Mouse (Mus musculus) adipocyte (in vitro differentiated cells): ENCODE measurements around the gene Cyp27a1.

Source experiments
- DNase-seq: peaks from one replicate; pipeline ENCODE4 v3.0.0-alpha.2; 2016; ENCODE audit warnings: low spot score

The Cyp27a1 gene

DNA sequence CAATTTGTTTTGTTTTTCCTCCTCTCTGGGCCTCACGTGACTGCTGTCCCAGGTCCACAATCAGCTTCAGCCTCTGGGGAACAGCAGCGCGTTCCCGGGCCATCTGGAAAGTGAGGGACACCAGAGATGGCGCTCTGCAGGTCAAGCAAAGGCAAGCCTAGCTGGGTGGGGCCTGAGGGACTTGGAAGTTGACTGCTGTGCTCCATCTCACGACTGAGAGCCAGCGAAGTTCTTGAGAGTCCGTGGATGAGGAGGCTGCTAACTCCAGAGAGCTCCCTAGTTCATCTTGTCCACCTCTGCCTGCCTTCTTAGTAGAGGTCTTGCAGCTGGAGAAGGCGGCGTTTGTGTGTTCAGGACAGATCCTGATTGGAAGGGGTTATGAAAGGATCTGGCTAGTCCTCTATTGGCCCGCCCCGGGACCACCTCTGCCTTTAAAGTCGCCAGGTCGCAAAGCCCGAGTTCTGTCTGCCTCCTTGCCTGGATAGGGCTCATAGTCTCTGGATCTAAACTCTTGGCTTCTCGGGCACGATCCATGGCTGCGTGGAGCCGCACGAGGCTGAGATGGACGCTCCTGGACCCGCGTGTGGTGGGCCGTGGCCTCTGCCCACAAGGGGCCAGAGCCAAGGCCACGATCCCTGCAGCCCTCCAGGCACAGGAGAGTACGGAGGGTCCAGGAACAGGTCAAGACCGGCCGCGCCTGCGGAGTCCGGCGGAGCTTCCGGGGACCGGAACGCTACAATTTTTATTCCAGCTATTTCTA is at the start of gene Cyp27a1:
Cyp27a1 (plus strand) TSS at position 476 of the 760 bp plus-strand sequence.
- no peak for DNase-seq

DNA sequence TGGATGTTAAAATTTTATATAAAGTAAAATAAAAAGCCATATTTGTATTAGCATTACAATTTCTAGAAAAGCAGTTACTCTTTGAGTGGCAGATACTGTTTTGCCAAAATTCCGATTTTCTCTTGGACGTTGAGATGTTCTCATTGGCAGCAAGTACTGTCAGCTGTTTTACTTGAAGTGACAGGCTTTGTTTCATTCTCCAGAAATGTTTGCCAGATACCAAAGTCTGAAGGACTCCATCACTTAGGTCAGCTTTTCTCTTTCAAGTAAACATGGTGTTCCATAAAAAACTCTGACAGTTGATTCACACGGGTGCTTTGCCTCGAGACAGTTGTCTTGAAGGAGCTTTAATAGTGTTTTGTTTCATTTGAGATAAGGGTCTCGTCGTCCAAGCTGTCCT is 48.2 kb upstream of the Cyp27a1 start:
- peak; percentile 34 for DNase-seq

DNA sequence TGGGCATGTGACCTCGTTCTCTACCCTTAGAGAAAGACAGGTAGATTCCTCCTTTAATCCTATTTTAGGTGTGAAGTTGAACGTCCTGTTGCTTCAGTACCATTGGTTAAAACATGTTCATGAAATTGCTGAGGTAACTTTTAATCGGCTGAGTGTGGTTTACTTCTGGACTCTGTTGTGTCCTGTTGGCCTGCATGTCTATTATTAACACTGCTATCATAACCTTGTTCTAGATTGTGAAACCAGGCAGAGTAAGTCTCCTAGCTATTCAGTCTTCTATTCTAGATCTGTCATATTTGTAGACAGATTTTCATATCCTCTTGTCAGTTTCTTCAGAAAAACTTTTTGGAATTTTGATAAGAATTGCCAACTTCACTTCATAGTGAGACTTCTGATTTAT is 45.0 kb upstream of the Cyp27a1 start:
- DNase-seq = no peak

DNA sequence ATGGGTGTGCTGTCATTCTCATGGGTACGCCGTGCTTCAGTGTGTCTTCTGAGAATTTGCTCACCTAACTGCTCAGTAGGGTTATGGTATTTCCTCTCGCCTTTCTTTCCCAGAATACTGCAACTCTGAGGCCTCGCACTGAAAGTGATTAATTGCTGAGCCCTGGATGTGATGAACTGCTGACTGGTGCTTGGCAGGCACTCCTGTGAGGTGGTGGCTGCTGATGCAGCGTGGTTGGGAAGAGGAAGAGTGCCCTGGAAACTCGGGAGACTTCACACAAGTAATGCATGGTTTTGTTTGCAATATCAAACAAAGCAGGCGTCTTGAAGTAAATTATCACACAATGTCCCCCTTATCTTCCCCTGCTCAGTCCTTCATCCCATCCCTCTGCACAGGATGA is 40.6 kb upstream of the Cyp27a1 start:
- peak; percentile 39 for DNase-seq

DNA sequence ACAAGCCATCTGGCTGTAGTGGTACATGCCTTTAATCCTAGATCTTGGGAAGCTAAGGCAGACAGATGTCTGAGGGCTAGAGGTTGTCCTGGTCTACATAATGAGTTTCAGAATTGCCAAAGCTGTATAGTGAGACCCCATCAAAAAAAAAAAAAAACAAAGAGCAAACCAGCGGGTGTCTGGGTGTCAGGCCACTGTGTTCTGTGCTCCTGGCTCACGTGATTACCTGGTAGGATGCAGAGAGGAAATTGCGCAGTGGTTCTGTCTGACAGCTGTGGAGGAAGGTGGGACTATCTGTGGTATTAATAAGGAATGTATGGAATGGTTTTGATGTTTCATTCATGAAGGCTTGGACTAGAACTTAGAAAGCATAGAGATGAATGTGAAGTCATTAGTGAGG is 36.5 kb upstream of the Cyp27a1 start:
- DNase-seq = no peak

DNA sequence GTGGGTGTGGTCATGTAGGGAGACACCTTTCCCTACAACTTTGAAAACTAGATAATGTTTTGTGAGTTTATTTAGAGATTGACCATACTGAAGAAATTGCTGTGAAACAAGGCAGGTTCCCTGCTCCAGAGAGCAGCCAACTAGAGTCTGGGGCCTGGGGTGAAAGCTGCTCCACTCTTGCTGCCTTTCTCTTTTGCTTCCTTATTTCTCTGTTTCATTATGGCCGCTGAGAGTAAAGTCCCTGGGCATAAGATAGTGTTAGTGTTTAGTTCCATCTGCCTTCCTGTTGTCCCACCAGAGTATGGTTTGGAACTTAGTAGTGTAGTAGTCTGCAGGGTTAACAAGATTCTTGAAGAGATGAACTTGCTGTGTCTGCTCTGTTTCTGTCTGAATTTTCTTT is 35.5 kb upstream of the Cyp27a1 start:
- no peak for DNase-seq

DNA sequence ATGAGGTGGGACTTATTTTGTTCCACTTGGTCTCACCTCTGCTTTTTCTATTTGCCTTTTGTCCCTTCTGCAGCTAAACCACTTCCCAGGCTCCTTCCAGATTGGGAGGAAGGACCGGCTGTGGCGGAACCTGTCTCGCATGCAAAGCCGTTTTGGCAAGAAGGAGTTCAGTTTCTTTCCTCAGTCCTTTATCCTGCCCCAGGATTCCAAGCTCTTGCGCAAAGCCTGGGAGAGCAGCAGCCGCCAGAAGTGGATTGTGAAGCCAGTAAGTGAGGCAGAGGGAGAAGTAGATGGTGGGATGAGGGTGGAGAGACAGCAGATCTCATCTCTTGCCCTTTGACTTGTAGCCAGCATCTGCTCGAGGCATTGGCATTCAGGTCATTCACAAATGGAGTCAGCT is 26.2 kb upstream of the Cyp27a1 start:
- no peak for DNase-seq

DNA sequence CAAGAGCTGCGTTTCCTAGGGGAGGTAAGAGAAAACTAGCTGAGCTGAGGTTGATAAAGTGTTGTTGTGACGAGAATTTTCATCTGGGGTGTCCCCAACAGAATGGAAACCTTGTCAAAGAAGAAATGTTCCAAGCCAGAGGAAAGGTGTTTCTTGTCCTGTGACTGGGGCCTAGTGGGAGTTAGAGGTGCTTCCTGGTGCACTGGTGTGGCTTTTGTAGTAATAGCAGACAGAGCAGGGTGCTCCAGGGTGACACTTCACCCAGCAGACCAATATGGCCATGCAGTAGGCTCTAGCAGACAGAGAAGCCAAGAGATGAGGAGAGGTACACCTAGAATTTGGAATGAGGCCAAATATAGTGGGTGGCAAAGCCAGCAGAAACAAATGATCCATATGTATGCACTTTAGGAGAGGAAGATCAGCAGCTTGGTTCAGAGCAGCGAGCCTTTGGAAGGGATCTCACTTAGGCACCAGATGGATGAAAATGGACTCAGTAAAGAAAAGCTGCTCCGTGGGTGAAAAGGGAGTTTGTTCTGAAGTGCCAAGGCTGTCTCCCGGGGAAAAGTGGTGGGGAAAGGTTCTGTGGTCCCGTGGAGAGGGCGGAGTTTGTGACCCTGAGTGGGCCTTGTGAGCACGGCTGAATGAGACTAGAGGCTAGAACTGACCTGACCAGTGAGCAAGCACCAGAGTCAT is 19.3 kb upstream of the Cyp27a1 start:
- DNase-seq = no peak

DNA sequence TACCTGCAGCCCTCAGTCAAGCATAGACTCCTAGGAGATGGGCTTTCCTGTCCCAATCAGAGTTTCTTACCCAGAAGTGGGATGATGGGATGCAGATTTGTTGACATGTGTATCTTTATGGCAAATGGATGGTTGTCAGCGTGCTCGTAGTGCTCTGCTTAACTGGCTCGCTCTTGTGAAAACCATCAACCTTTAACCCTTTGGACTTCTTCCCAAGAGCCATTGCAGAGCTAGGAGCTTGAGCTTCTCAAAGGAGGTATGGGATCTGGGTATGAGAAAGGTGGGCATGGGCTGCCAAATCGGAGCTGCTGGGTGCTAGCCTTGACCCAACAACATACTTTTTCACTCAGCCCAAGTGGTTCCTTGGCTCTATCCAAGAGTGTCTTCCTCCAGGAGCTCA is 17.5 kb upstream of the Cyp27a1 start:
- DNase-seq = no peak

DNA sequence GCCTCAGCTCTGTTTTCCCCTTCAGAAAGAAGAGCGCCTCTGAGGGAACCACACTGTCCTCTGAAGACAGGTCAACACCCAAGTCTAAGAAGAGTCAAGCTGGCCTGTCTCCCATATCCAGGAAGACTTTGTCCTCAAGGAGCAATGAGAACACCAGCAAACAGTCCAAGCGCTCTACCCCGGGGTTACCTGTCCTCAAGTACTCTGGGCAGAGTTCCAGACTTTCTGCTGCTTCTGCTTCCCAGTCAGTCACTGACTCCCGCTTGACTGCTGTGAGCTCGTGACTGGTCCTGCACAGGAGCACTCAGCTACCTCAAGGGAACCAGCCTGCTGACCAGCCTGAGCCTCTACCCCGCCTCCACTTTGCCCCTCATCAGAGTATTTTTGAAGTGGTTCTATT is 16.0 kb upstream of the Cyp27a1 start:
- no peak for DNase-seq

DNA sequence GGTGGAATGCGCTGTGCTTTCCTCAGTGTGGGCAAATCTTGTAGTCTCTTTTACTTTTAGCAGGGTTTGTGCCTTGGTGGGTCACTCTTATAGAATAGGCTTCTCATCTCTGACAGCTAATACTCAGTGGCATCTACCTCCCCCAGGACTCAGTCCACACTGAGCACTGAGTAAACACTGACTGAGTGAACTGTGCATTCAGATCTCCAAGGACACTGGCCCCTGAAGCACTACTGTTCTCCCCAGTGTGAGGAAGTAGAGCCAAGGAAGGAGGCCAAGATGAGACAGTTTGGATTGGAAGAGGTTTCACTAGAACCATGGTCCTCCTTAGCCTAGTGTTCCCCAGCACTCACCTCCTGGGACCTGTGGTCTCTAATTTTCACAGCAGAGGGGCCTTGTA is 15.0 kb upstream of the Cyp27a1 start:
- no peak for DNase-seq

DNA sequence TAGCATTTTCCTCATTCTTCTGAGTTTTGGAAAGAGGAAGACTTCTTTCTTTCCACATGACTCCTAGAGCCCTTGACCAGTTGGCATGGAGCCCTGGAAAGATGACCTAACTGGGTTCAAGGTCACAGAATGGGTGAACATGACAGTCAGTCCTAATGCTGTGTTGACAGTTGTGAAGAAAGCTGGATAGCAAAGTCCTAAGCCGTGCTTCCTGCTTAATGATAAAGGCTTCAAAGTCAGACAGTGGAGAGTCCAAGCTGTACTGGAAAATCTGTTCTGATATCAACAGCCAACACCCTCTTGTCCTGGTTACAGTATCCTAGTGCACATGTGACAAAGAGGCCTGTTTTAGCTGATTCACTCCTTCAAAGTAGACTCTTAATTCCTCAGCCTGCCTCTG is 14.6 kb upstream of the Cyp27a1 start:
- peak; percentile 57 for DNase-seq

DNA sequence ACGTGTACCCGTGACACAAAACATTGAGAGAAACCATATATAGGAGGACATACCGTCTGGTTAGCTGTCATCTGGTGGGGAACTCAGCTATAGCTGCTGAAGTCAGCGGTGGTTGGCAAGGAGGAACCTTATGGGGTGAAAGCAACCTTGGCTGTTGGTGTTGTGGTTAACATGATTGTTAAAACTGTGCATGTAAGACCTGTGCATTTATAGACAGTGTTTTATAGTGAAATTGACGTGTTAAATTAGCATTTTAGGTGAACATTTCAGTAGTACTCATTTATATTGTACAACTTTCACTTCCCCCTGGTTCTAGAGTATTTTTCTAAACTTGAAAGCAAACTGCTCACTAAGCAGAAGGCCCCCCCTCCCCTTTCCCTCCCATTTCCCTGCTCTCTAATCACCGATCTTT is 11.2 kb upstream of the Cyp27a1 start:
- DNase-seq = no peak

DNA sequence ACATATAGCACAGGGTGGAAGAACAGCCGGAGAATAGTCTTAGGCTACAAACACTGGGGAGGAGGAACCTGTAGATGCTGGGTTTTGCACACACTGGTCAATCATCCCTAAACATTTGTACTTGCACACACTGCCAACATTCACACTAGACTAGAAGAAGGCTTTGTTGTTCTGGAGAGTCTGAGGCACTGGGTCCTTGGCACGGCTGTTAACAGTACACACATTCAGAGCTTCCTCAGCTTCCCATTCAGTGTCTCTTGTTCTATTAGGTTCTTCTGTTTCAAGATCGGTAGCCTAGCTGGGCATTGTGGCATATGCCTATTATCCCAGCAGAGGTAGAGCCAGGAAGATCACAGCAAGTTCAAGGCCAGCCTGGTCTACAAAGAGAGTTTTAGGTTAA is 9.2 kb upstream of the Cyp27a1 start:
- DNase-seq = no peak

DNA sequence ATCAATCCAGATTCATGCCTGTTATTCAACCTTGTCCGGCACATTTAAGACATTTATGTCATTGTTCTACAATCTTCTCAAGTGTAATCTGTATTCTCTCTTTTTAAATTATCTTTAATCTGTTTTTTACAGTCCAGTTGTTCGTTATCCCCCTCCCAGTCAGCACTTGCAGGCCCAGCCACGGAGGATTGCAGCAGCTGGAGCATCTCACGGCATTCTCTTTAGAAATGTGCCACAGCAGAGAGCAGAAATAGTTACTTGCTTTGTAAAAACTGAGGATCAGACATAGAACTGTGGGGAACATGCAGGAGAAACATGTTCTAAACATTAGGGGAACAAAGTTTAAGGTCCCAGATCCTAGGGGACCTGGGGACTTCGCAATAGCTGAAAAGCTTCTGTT is 8.4 kb upstream of the Cyp27a1 start:
- DNase-seq = no peak

DNA sequence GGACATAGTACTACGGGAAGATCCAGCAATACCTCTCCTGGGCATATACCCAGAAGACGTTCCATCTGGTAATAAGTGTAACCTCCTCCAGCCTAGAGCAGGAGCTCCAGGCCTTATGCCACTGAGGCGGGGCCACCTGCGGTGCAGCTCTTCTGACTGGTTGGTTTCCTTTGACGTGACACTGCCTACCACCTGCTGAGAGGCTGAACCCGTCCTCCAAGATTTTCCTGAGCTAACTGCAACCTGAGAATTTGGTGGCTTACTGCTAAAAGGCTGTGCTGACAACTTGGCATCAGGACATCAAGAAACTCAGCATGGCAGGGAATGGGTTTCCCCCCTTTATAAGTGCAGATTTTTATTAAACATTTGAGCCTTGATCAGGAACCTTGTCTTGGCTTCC is 3.8 kb upstream of the Cyp27a1 start:
- no peak for DNase-seq

DNA sequence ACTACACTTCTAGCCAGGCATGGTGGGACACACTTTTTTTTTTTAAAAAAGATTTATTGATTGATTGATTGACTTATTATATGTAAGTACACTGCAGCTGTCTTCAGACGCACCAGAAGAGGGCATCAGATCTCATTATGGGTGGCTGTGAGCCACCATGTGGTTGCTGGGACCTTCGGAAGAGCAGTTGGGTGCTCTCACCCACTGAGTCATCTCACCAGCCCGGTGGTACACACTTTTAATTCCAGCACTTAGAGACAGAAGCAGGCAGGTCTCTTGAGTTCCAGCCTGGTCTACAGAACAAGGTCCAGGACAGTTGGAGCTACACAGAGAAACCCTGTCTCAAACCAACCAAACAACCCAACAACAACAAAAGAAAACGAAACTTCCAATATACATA is 1.3 kb upstream of the Cyp27a1 start:
- no peak for DNase-seq

DNA sequence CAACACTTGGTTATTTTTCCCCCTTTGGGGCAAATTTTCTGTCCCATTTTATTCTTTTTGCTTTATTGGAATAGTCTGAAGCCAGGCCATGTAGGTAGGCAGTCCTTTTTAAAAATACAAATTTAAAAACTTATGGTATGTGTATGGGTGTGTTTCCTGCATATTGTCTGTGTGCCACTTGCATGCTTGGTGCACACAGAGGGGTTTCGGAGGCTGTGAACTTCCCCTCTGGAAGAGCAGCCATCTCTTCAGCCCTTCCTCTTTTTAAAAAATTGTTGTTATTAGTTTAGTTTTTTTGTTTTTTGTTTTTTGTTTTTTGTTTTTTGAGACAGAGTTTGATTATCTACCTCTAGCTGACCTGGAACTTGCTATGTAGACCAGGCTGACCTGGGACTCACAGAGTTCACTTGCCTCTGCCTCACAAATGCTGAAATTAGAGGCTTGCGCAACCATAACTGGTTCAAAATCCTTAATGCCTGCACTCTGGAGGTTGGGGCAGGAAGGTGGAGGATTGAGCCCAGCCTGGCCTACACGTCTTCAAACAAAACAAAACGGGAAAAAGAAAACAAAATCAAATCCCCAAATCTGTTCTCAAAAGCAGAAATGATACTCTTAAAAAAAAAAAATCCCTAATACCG is 794 bp upstream of the Cyp27a1 start:
- peak; percentile 34 for DNase-seq

DNA sequence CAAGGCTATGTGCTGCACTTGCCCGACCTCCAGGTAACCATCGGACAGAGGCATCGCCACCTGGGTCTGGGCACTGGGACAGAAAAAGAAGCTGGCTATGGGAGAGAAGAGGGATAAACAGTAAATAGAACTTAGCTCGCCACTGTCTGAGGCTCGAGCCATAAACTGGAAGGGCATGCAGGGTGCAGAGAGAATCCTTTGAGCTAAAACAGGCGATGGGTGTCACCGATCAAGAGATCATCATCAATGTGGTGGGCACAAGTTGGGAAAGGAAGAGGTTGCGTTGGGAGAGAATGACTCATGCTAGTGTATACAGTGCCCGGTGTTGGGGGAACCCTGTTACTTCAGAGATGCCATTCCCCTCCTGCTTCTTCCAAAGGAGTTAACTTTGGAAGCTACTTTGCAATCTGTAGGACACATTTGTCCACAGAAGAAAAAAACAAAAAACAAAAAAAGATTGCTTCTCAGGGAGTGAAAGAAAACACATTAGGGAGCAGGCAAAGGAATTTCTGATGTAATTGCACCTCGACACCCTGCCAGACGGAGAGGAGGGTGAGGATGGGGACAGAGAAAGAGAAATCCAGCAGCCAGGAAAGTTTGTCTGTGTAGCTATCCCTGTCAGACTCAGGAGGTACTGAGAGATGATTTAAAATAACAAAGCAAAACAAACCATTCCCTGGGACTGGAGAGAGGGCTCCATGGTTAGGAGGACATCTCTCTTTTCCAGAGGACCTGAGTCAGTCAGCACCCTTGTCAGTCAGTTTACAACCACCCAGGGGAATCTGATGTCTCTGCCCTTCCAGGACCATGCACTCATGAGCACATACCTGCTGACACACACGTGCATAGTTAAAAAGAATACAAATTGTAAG is 721 bp downstream of the Cyp27a1 start:
- no peak for DNase-seq

DNA sequence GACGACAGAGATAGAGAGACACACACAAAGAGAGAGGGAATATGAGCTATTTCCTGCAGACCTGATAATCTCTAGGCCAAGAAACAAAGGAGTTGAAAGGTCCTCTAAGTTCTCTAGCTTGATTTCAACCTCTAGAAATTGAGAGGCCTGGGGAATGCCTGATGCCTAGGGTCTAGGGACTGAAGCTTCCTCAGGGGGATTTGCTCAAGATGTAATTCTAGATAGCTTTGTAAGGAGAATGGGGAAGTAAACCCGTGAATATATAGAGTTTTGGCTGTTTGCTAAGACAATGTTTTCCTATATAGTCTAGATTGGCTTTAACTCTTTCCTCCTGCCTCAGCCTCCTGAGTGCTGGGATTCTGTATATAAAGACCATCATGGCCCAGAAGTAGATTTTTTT is 1.6 kb downstream of the Cyp27a1 start:
- no peak for DNase-seq

DNA sequence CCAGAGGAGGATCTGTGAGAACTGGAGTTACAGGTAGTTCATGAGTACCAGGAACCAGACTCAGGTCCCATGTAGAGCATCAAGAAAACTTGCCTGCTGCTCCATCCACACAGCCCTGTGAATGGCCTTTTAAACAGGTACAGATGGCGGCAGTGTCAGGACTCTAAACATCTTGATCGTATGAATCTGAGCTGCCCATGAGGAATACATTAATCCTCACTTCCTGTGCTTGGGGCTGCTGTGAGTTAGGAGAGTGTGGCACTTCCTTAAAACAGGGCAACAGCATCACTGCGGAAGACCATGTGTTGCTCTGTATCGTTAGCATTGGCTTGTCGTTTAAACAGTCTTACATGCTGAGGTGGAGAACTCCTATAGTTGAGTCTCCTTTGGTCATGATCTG is 2.1 kb downstream of the Cyp27a1 start:
- no peak for DNase-seq

DNA sequence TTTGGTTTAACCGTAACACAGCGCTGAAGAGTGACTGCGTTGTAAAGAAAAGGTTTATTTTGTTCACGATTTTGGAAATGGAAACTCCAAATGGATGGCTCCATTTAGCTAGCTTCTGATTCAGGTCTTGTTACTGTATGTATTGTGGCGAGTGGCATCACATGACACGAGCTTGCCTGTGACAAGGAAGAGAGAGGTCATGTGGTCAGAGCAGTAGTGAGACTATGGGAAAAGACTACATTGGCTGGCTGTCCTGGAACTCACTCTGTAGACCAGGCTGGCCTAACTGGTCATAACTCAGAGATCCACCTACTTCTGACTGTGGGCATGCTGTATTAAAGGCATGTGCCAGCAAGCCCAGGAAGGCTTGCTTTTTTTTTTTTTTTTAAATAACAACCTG is 2.5 kb downstream of the Cyp27a1 start:
- no peak for DNase-seq
